Mouse (Mus musculus): ENCODE results near the gene Card11.

DNA sequence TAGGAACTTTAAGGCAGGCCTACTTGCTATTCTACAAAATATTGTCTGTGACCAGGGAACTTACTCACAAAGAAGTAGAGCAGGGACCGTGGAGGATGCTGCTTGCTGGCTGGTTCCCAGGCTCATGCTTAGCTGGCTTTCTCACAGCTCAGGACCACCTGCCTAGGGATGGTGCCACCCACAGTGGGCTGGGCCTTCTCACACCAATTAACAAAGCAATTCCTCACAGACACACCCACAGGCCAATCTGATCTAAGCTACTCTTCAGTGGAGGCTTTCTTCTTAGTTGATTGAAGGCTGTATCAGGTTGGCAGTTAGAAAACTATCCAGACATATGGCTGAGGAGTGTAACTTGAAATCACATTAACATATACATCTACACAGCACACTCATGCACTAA lies 15.7 kb upstream of the Card11 start:
- no peak for TF ChIP-seq CTCF (IDR thresholded peaks at IDR 0.05; ENCODE audit: control insufficient read depth, insufficient read depth, insufficient replicate concordance, low read depth, low read length)
- no peak for TF ChIP-seq POLR2A (IDR thresholded peaks at IDR 0.05; ENCODE audit: control insufficient read depth, low read depth, low read length)
